Mouse (Mus musculus): ENCODE data around the gene Dmgdh. TPM values are rescaled to one million over a fixed set of nuclear protein-coding genes. Genes with fewer than 3 reads are reported as not detected.
A peak's percentile ranks its signal among the peaks of the same experiment; 100 is the strongest.

The Dmgdh gene
- polyA plus RNA-seq, 1 experiment from 2014 or later: 0.14 TPM

GRCm38 (mm10) chr13:93786051-93786450 lies 111.8 kb downstream of the Dmgdh start:
- Histone ChIP-seq H3K4me2 (replicated peaks) (no peak overlapping the region), H3K9ac (replicated peaks) (no peak overlapping the region), H3K4me1 (peaks cover 11% of the 10 kb centered on the region), H3K9me3 (no peaks in the 10 kb centered on the region), H3K4me3 (no peak overlapping the region), H3K27ac (replicated peaks) (no peak overlapping the region), H3K36me3 (no peaks in the 10 kb centered on the region), H3K27me3 (no peaks in the 10 kb centered on the region)
- no peak for ATAC-seq (replicated peaks)
- 83% methylated on average over 2 of the region's 2 CpGs for WGBS

GRCm38 (mm10) chr13:93787647-93788046 lies 113.4 kb downstream of the Dmgdh start:
- Histone ChIP-seq H3K4me2 (replicated peaks) (no peak overlapping the region), H3K27me3 (no peaks in the 10 kb centered on the region), H3K27ac (replicated peaks) (0 out of 2 replicates have a peak overlapping the region, but pooled peaks have one; percentile 8), H3K9ac (replicated peaks) (no peak overlapping the region), H3K36me3 (no peaks in the 10 kb centered on the region), H3K9me3 (no peaks in the 10 kb centered on the region), H3K4me3 (no peak overlapping the region), H3K4me1 (peaks cover 11% of the 10 kb centered on the region)
- WGBS: 39% methylated on average over 8 of the region's 8 CpGs
- peak; percentile 71 for ATAC-seq (replicated peaks)

GRCm38 (mm10) chr13:93792945-93793642 lies 118.9 kb downstream of the Dmgdh start:
- Histone ChIP-seq H3K27ac (replicated peaks) (no peak overlapping the region), H3K4me2 (replicated peaks) (no peak overlapping the region), H3K9ac (replicated peaks) (no peak overlapping the region), H3K4me3 (no peak overlapping the region), H3K4me1 (no peaks in the 10 kb centered on the region; the same call in 1 of the 2 replicates), H3K36me3 (no peaks in the 10 kb centered on the region), H3K9me3 (no peaks in the 10 kb centered on the region), H3K27me3 (no peaks in the 10 kb centered on the region)
- ATAC-seq (replicated peaks): peak; percentile 87
- 48% methylated on average over 11 of the region's 11 CpGs for WGBS

GRCm38 (mm10) chr13:93793643-93794182 lies 119.5 kb downstream of the Dmgdh start:
- Histone ChIP-seq H3K27me3 (no peaks in the 10 kb centered on the region), H3K4me1 (no peaks in the 10 kb centered on the region), H3K9me3 (no peaks in the 10 kb centered on the region), H3K4me3 (no peak overlapping the region), H3K36me3 (no peaks in the 10 kb centered on the region), H3K4me2 (replicated peaks) (no peak overlapping the region), H3K27ac (replicated peaks) (no peak overlapping the region), H3K9ac (replicated peaks) (no peak overlapping the region)
- ATAC-seq (replicated peaks): peak; percentile 27; the same call in 1 of the 2 replicates
- WGBS: 59% methylated on average over 10 of the region's 10 CpGs

GRCm38 (mm10) chr13:93797011-93797600 lies 122.9 kb downstream of the Dmgdh start:
- no peak overlapping the region for H3K27ac ChIP-seq (replicated peaks)
- no peak overlapping the region for H3K4me3 ChIP-seq
- H3K4me1 ChIP-seq: no peaks in the 10 kb centered on the region
- ATAC-seq (replicated peaks): no peak
- WGBS: 84% methylated on average over 5 of the region's 5 CpGs
- H3K9me3 ChIP-seq: no peaks in the 10 kb centered on the region
- H3K27me3 ChIP-seq: no peaks in the 10 kb centered on the region
- no peak overlapping the region for H3K9ac ChIP-seq (replicated peaks)
- no peaks in the 10 kb centered on the region for H3K36me3 ChIP-seq
- no peak overlapping the region for H3K4me2 ChIP-seq (replicated peaks)

Small RNA genes lying within 50 kb of the gene (microRNA-seq; reads per million reads assigned to microRNA genes)
- not detected for gene Mir5624

Other genes with a start within 250 kb of the Dmgdh start
- 9.8 and 10.9 TPM in 2 replicates for gene Jmy, start 174.6 kb upstream of the Dmgdh start, polyA plus RNA-seq (2015; fragmentation: Nextera tagmentation; extraction: Ambion mirVana)
- 0.13 and 0.23 TPM in 2 replicates for gene Bhmt, start 36.5 kb upstream of the Dmgdh start, polyA plus RNA-seq (2015; fragmentation: Nextera tagmentation; extraction: Ambion mirVana)
- 0.08 TPM in 1 of 2 replicates, not detected in the other for gene Bhmt2, start 131 bp upstream of the Dmgdh start, polyA plus RNA-seq (2015; fragmentation: Nextera tagmentation; extraction: Ambion mirVana)
- 8.1 and 8.2 TPM in 2 replicates for gene Arsb, start 97.2 kb downstream of the Dmgdh start, polyA plus RNA-seq (2015; fragmentation: Nextera tagmentation; extraction: Ambion mirVana)

All from forebrain, embryonic 15.5 days (tissue).